Comparison of ENCODE assay signal across 8 mouse cellular contexts in the genomic region with DNA sequence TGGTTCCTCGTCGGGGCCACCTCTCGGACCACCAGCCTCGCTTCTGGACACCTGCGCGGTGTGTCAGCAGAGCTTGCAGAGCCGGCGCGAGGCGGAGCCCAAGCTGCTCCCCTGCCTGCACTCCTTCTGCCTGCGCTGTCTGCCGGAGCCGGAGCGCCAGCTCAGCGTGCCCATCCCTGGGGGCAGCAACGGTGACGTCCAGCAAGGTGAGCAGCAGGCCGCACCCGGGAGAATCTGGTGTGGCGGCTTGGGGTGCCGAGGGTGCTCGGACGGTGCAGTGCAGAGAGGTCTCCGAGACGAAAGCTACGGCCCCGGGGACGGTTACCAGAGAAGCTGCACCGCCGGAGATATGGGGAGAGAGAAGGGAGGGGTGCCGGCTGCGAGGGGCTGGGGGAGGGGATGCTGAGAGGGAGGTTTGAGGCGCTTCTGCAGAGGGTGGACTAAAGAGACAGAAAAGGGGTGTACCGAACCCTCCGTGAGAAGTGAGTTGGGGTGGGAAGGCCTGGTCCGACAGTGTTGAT. TPM values are rescaled to one million over a fixed set of nuclear protein-coding genes. Genes with fewer than 3 reads are reported as not detected.
A peak's percentile ranks its signal among the peaks of the same experiment; 100 is the strongest.
DNase-seq lines count a peak whose midpoint lies in the region; ATAC-seq and TF ChIP-seq lines count a peak whose summit lies in the region.

No protein-coding gene starts in this region.

- no peak for TF ChIP-seq CTCF in cerebellum, adult 2 months (IDR thresholded peaks at IDR 0.05; ENCODE audit: borderline replicate concordance, insufficient read depth, low read depth, low read length)
- no peak for TF ChIP-seq CTCF in forebrain, postnatal 0 days (IDR thresholded peaks at IDR 0.05; ENCODE audit: low read depth)

- peak overlapping the region; percentile 88 for H3K4me2 ChIP-seq in forebrain, postnatal 0 days (ENCODE audit: low read depth)
- H3K4me2 ChIP-seq in hindbrain, embryonic 11.5 days (replicated peaks; ENCODE audit: low read depth, low read length): peak overlapping the region; percentile 88

- H3K27ac ChIP-seq in cerebellum, adult 2 months (ENCODE audit: insufficient read depth, low read length): 0 out of 2 replicates have a peak overlapping the region, but pooled peaks have one; percentile 17
- H3K27ac ChIP-seq in forebrain, postnatal 0 days (ENCODE audit: low read depth, low read length): peak overlapping the region; percentile 99
- peak overlapping the region; percentile 94 for H3K27ac ChIP-seq in hindbrain, embryonic 11.5 days (ENCODE audit: low read depth, low read length)

- H3K36me3 ChIP-seq in forebrain, postnatal 0 days (ENCODE audit: insufficient read depth): 0 out of 2 replicates have a peak, but pooled peaks cover 6% of the 10 kb centered on the region
- no peaks in the 10 kb centered on the region for H3K36me3 ChIP-seq in hindbrain, embryonic 11.5 days (ENCODE audit: control insufficient read depth, insufficient read depth, low read length)

- DNase-seq in MN1 (ENCODE audit: low spot score): peak; percentile 65
- DNase-seq in cerebellum, adult 2 months: peak; percentile 70 to 72
- DNase-seq in forebrain, postnatal 0 days: peak; percentile 66
- peak; percentile 76 for DNase-seq in hindbrain, embryonic 11.5 days (ENCODE audit: low spot score)
- DNase-seq in layer of hippocampus, postnatal 36 days: peak; percentile 55 to 57
- peak; percentile 56 to 63 for DNase-seq in lung, postnatal 4 days
- DNase-seq in retina, postnatal 7 days (ENCODE audit: low read depth, low spot score): peak; percentile 19
- peak; percentile 25 to 59 for DNase-seq in urinary bladder, adult 18-20 months (ENCODE audit: low spot score in 2 of 2)

- H3K4me3 ChIP-seq in cerebellum, adult 2 months (replicated peaks; ENCODE audit: insufficient read depth, low read depth, low read length): peak overlapping the region; percentile 91
- H3K4me3 ChIP-seq in forebrain, postnatal 0 days (ENCODE audit: low read depth, low read length): peak overlapping the region; percentile 92
- H3K4me3 ChIP-seq in hindbrain, embryonic 11.5 days (ENCODE audit: low read depth, low read length): peak overlapping the region; percentile 98

- ATAC-seq in forebrain, postnatal 0 days: peak; percentile 58
- ATAC-seq in hindbrain, embryonic 11.5 days (ENCODE audit: low FRiP score): peak; percentile 66

- no peaks in the 10 kb centered on the region for H3K4me1 ChIP-seq in cerebellum, adult 2 months (ENCODE audit: control insufficient read depth, insufficient read depth, low read length)
- H3K4me1 ChIP-seq in forebrain, postnatal 0 days (ENCODE audit: insufficient read depth): peaks cover 13% of the 10 kb centered on the region
- H3K4me1 ChIP-seq in hindbrain, embryonic 11.5 days (replicated peaks; ENCODE audit: control insufficient read depth, insufficient read depth, low read length): peaks cover 2% of the 10 kb centered on the region; the same call in 1 of the 2 replicates

- no peak for TF ChIP-seq POLR2A in cerebellum, adult 2 months (IDR thresholded peaks at IDR 0.05; ENCODE audit: borderline replicate concordance, insufficient read depth, low read length)

- no peaks in the 10 kb centered on the region for H3K9me3 ChIP-seq in forebrain, postnatal 0 days (ENCODE audit: low read length)
- H3K9me3 ChIP-seq in hindbrain, embryonic 11.5 days (ENCODE audit: control insufficient read depth, low read length): no peaks in the 10 kb centered on the region

- no peaks in the 10 kb centered on the region for H3K27me3 ChIP-seq in cerebellum, adult 2 months (ENCODE audit: control insufficient read depth, insufficient read depth, low read length)
- H3K27me3 ChIP-seq in forebrain, postnatal 0 days (ENCODE audit: insufficient read depth, low read length): no peaks in the 10 kb centered on the region
- no peaks in the 10 kb centered on the region for H3K27me3 ChIP-seq in hindbrain, embryonic 11.5 days (ENCODE audit: control insufficient read depth, insufficient read depth, low read length)

- peak overlapping the region; percentile 98 for H3K9ac ChIP-seq in forebrain, postnatal 0 days
- peak overlapping the region; percentile 99 for H3K9ac ChIP-seq in hindbrain, embryonic 11.5 days (ENCODE audit: low read depth, low read length)

- WGBS in cerebellum, adult 2 months: under 1% methylated on average over 36 of the region's 36 CpGs
- WGBS in forebrain, postnatal 0 days: under 1% methylated on average over 32 of the region's 36 CpGs
- under 1% methylated on average over 35 of the region's 36 CpGs for WGBS in hindbrain, embryonic 11.5 days

RNA-seq across cellular contexts. Expression of gene Trim33, which starts 1.2 kb away (rescaled TPM):
- 18.1 and 18.5 TPM in 2 replicates for polyA plus RNA-seq in cerebellum, adult 2 months (2012; rRNA removed)
- 49.2 and 65.5 TPM in 2 replicates for total RNA-seq in forebrain, postnatal 0 days (2014; rRNA removed)
- 7.5 and 12.5 TPM in 2 replicates for polyA plus RNA-seq in forebrain, postnatal 0 days (2015; fragmentation: Nextera tagmentation; extraction: Ambion mirVana)
- polyA plus RNA-seq in hindbrain, embryonic 11.5 days (2014; fragmentation: Nextera tagmentation; extraction: Ambion mirVana): 23.7 and 35.8 TPM in 2 replicates
- total RNA-seq in layer of hippocampus, postnatal 36 days (2021): 10 to 100 TPM; 51.4 to 55.0 TPM

Comparison
In these comparisons a context has a peak if more than half of its experiments do, and no peak if none do; other contexts are left out.
1. Peak in every context shown above with its lines: DNase-seq, ATAC-seq, H3K4me3 ChIP-seq and H3K27ac ChIP-seq.
2. DNase-seq: peak in every context shown above with its lines; median percentile 76 in hindbrain, embryonic 11.5 days; 71 in cerebellum, adult 2 months; 66 in forebrain, postnatal 0 days; 65 in MN1; 60 in lung, postnatal 4 days; 56 in layer of hippocampus, postnatal 36 days; 42 in urinary bladder, adult 18-20 months; 19 in retina, postnatal 7 days.
3. H3K27ac ChIP-seq: peak in every context shown above with its lines; median percentile 99 in forebrain, postnatal 0 days; 94 in hindbrain, embryonic 11.5 days; 17 in cerebellum, adult 2 months.